Mouse (Mus musculus): ENCODE results near the gene Dedd. TPM values are rescaled to one million over a fixed set of nuclear protein-coding genes. Genes with fewer than 3 reads are reported as not detected.

The Dedd gene
- polyA plus RNA-seq, 1 experiment from 2014 or later, result 17.7 TPM

GRCm38 (mm10) chr1:171385171-171385570, 56.2 kb downstream of the Dedd start:
- 0 out of 2 replicates have a peak, but pooled peaks cover 8% of the 10 kb centered on the region for H3K27me3 ChIP-seq (ENCODE audit: insufficient read depth, low read length)
- H3K4me1 ChIP-seq (ENCODE audit: insufficient read depth), result peaks cover 5% of the 10 kb centered on the region
- DNase-seq (no peak), ATAC-seq (no peak)
- 68% methylated on average over 9 of the region's 9 CpGs for WGBS (ENCODE audit: insufficient replicate concordance)
- TF ChIP-seq CTCF (IDR thresholded peaks at IDR 0.05; ENCODE audit: low read depth) (peak; percentile 35; the same call in 1 of the 2 replicates), EP300 (IDR thresholded peaks at IDR 0.05; ENCODE audit: low read depth) (no peak)
- H3K27ac ChIP-seq (ENCODE audit: low read depth), result no peak overlapping the region
- no peak overlapping the region for H3K4me3 ChIP-seq (ENCODE audit: low read depth, low read length)
- no peaks in the 10 kb centered on the region for H3K9me3 ChIP-seq (ENCODE audit: low read length)
- H3K9ac ChIP-seq (replicated peaks), result no peak overlapping the region
- H3K4me2 ChIP-seq (ENCODE audit: low read depth, low read length), result no peak overlapping the region
- H3K36me3 ChIP-seq (replicated peaks; ENCODE audit: insufficient read depth, low read length), result no peaks in the 10 kb centered on the region

- DNase-seq (no peak), ATAC-seq (no peak)
- no peak for TF ChIP-seq EP300 (IDR thresholded peaks at IDR 0.05; ENCODE audit: low read depth)
- peak; percentile 61 for TF ChIP-seq CTCF (IDR thresholded peaks at IDR 0.05; ENCODE audit: low read depth)
- H3K4me3 ChIP-seq (ENCODE audit: low read depth, low read length), result no peak overlapping the region
- H3K27me3 ChIP-seq (ENCODE audit: insufficient read depth, low read length), result no peaks in the 10 kb centered on the region
- whole genome bisulfite sequencing (ENCODE audit: insufficient replicate concordance), result 58% methylated on average over 6 of the region's 6 CpGs
- H3K4me1 ChIP-seq (ENCODE audit: insufficient read depth), result 0 out of 2 replicates have a peak, but pooled peaks cover 3% of the 10 kb centered on the region
- H3K36me3 ChIP-seq (replicated peaks; ENCODE audit: insufficient read depth, low read length), result no peaks in the 10 kb centered on the region
- no peaks in the 10 kb centered on the region for H3K9me3 ChIP-seq (ENCODE audit: low read length)
- H3K9ac ChIP-seq (replicated peaks), result no peak overlapping the region
- H3K4me2 ChIP-seq (ENCODE audit: low read depth, low read length), result no peak overlapping the region
- H3K27ac ChIP-seq (ENCODE audit: low read depth), result no peak overlapping the region
Observed at GRCm38 (mm10) chr1:171387099-171387498, 58.2 kb downstream of the Dedd start.

GRCm38 (mm10) chr1:171388376-171389102, 59.6 kb downstream of the Dedd start, which contains the start of gene Arhgap30:
Gene Arhgap30 (plus strand): TSS chr1:171388954.
- peak within 1 kb of the TSS; percentile 67 for H3K4me2 ChIP-seq (ENCODE audit: low read depth, low read length)
- ATAC-seq (peak; percentile 78), DNase-seq (peak; percentile 81)
- H3K9ac ChIP-seq (replicated peaks), result peak within 1 kb of the TSS; percentile 66
- no peaks in the 10 kb centered on the region for H3K9me3 ChIP-seq (ENCODE audit: low read length)
- peak within 1 kb of the TSS; percentile 56 for H3K4me3 ChIP-seq (ENCODE audit: low read depth, low read length)
- no peaks in the 10 kb centered on the region for H3K27me3 ChIP-seq (ENCODE audit: insufficient read depth, low read length)
- no peak for TF ChIP-seq EP300 (IDR thresholded peaks at IDR 0.05; ENCODE audit: low read depth)
- no peak for TF ChIP-seq CTCF (IDR thresholded peaks at IDR 0.05; ENCODE audit: low read depth)
- H3K36me3 ChIP-seq (replicated peaks; ENCODE audit: insufficient read depth, low read length), result no peaks in the 10 kb centered on the region
- H3K4me1 ChIP-seq (ENCODE audit: insufficient read depth), result no peaks in the 10 kb centered on the region
- 32% methylated on average over 15 of the region's 15 CpGs for WGBS (ENCODE audit: insufficient replicate concordance)
- peak within 1 kb of the TSS; percentile 95 for H3K27ac ChIP-seq (ENCODE audit: low read depth)

- peak overlapping the region; percentile 67 for H3K4me2 ChIP-seq (ENCODE audit: low read depth, low read length)
- TF ChIP-seq CTCF (IDR thresholded peaks at IDR 0.05; ENCODE audit: low read depth) (no peak), EP300 (IDR thresholded peaks at IDR 0.05; ENCODE audit: low read depth) (no peak)
- H3K27ac ChIP-seq (ENCODE audit: low read depth), result peak overlapping the region; percentile 95
- H3K9me3 ChIP-seq (ENCODE audit: low read length), result no peaks in the 10 kb centered on the region
- 26% methylated on average over 4 of the region's 4 CpGs for WGBS (ENCODE audit: insufficient replicate concordance)
- H3K4me3 ChIP-seq (ENCODE audit: low read depth, low read length), result peak overlapping the region; percentile 56
- no peaks in the 10 kb centered on the region for H3K27me3 ChIP-seq (ENCODE audit: insufficient read depth, low read length)
- H3K36me3 ChIP-seq (replicated peaks; ENCODE audit: insufficient read depth, low read length), result no peaks in the 10 kb centered on the region
- H3K9ac ChIP-seq (replicated peaks), result peak overlapping the region; percentile 66
- peak; percentile 71 for DNase-seq
- no peaks in the 10 kb centered on the region for H3K4me1 ChIP-seq (ENCODE audit: insufficient read depth)
- ATAC-seq, result peak; percentile 52
Observed at GRCm38 (mm10) chr1:171390101-171390500, 61.2 kb downstream of the Dedd start.

Other genes with a start within 250 kb of the Dedd start
- gene Cfap126, start 215.2 kb upstream of the Dedd start, polyA plus RNA-seq (2015; fragmentation: Nextera tagmentation; extraction: Ambion mirVana), result 0.90 and 1.5 TPM in 2 replicates
- 207 and 212 TPM in 2 replicates for gene Sdhc, start 178.5 kb upstream of the Dedd start, polyA plus RNA-seq (2015; fragmentation: Nextera tagmentation; extraction: Ambion mirVana)
- gene Mpz, start 178.4 kb upstream of the Dedd start, polyA plus RNA-seq (2015; fragmentation: Nextera tagmentation; extraction: Ambion mirVana), result 0.05 and 0.12 TPM in 2 replicates
- gene Pcp4l1, start 132.9 kb upstream of the Dedd start, polyA plus RNA-seq (2015; fragmentation: Nextera tagmentation; extraction: Ambion mirVana), result 6.7 and 8.2 TPM in 2 replicates
- gene Nr1i3, start 115.2 kb upstream of the Dedd start, polyA plus RNA-seq (2015; fragmentation: Nextera tagmentation; extraction: Ambion mirVana), result 49.6 and 53.1 TPM in 2 replicates
- gene Tomm40l, start 106.6 kb upstream of the Dedd start, polyA plus RNA-seq (2015; fragmentation: Nextera tagmentation; extraction: Ambion mirVana), result 5.7 and 6.6 TPM in 2 replicates
- 20,306 and 20,852 TPM in 2 replicates for gene Apoa2, start 104.1 kb upstream of the Dedd start, polyA plus RNA-seq (2015; fragmentation: Nextera tagmentation; extraction: Ambion mirVana)
- 171 and 176 TPM in 2 replicates for gene Fcer1g, start 94.8 kb upstream of the Dedd start, polyA plus RNA-seq (2015; fragmentation: Nextera tagmentation; extraction: Ambion mirVana)
- 0.41 and 0.51 TPM in 2 replicates for gene Adamts4, start 78.7 kb upstream of the Dedd start, polyA plus RNA-seq (2015; fragmentation: Nextera tagmentation; extraction: Ambion mirVana)
- gene Ndufs2, start 77.8 kb upstream of the Dedd start, polyA plus RNA-seq (2015; fragmentation: Nextera tagmentation; extraction: Ambion mirVana), result 158 and 170 TPM in 2 replicates
- 16.0 and 16.7 TPM in 2 replicates for gene B4galt3, start 58.8 kb upstream of the Dedd start, polyA plus RNA-seq (2015; fragmentation: Nextera tagmentation; extraction: Ambion mirVana)
- gene Ppox, start 48.0 kb upstream of the Dedd start, polyA plus RNA-seq (2015; fragmentation: Nextera tagmentation; extraction: Ambion mirVana), result 61.5 and 69.6 TPM in 2 replicates
- gene Usp21, start 41.2 kb upstream of the Dedd start, polyA plus RNA-seq (2015; fragmentation: Nextera tagmentation; extraction: Ambion mirVana), result 13.9 and 15.1 TPM in 2 replicates
- gene Ufc1, start 34.1 kb upstream of the Dedd start, polyA plus RNA-seq (2015; fragmentation: Nextera tagmentation; extraction: Ambion mirVana), result 58.1 and 59.6 TPM in 2 replicates
- 73.4 and 74.6 TPM in 2 replicates for gene Nit1, start 16.5 kb downstream of the Dedd start, polyA plus RNA-seq (2015; fragmentation: Nextera tagmentation; extraction: Ambion mirVana)
- 46.2 and 47.7 TPM in 2 replicates for gene Pfdn2, start 16.5 kb downstream of the Dedd start, polyA plus RNA-seq (2015; fragmentation: Nextera tagmentation; extraction: Ambion mirVana)
- 0.59 and 0.60 TPM in 2 replicates for gene Klhdc9, start 31.7 kb downstream of the Dedd start, polyA plus RNA-seq (2015; fragmentation: Nextera tagmentation; extraction: Ambion mirVana)
- gene Nectin4, start 41.0 kb downstream of the Dedd start, polyA plus RNA-seq (2015; fragmentation: Nextera tagmentation; extraction: Ambion mirVana), result 0.15 and 0.22 TPM in 2 replicates
- 5.6 and 7.0 TPM in 2 replicates for gene Arhgap30, start 59.8 kb downstream of the Dedd start, polyA plus RNA-seq (2015; fragmentation: Nextera tagmentation; extraction: Ambion mirVana)
- gene Usf1, start 82.2 kb downstream of the Dedd start, polyA plus RNA-seq (2015; fragmentation: Nextera tagmentation; extraction: Ambion mirVana), result 22.6 and 25.4 TPM in 2 replicates
- 36.5 and 37.8 TPM in 2 replicates for gene Tstd1, start 89.7 kb downstream of the Dedd start, polyA plus RNA-seq (2015; fragmentation: Nextera tagmentation; extraction: Ambion mirVana)
- 57.9 and 61.7 TPM in 2 replicates for gene F11r, start 108.4 kb downstream of the Dedd start, polyA plus RNA-seq (2015; fragmentation: Nextera tagmentation; extraction: Ambion mirVana)
- 8.4 and 8.9 TPM in 2 replicates for gene Alyref2, start 174.3 kb downstream of the Dedd start, polyA plus RNA-seq (2015; fragmentation: Nextera tagmentation; extraction: Ambion mirVana)
- not detected in 2 replicates for gene Itln1, start 206.1 kb downstream of the Dedd start, polyA plus RNA-seq (2015; fragmentation: Nextera tagmentation; extraction: Ambion mirVana)
- gene Cd244a, start 230.0 kb downstream of the Dedd start, polyA plus RNA-seq (2015; fragmentation: Nextera tagmentation; extraction: Ambion mirVana), result 0.85 and 1.1 TPM in 2 replicates